Mouse (Mus musculus) brain, embryonic 18.5 days (tissue): Measurements from ENCODE around the gene Pax3.

Experiments
- DNase-seq: peaks from one replicate; pipeline ENCODE4 v3.0.0-alpha.2; 2012; ENCODE audit warnings: low read depth, low spot score

Pax3 gene

GRCm38 (mm10) chr1:78172334-78172733 lies 24.6 kb downstream of the Pax3 start:
- DNase-seq = no peak

GRCm38 (mm10) chr1:78171671-78172070 lies 25.3 kb downstream of the Pax3 start:
- DNase-seq = no peak

- DNase-seq = no peak
These were observed 26.2 kb downstream of the Pax3 start for GRCm38 (mm10) chr1:78170771-78171170.

GRCm38 (mm10) chr1:78168796-78169195 lies 28.1 kb downstream of the Pax3 start:
- no peak for DNase-seq

GRCm38 (mm10) chr1:78167577-78168286 lies 29.2 kb downstream of the Pax3 start:
- DNase-seq = no peak

GRCm38 (mm10) chr1:78161745-78162144 lies 35.2 kb downstream of the Pax3 start:
- DNase-seq = no peak

GRCm38 (mm10) chr1:78157930-78158329 lies 39.0 kb downstream of the Pax3 start:
- no peak for DNase-seq

- DNase-seq = no peak
These were observed 41.1 kb downstream of the Pax3 start for GRCm38 (mm10) chr1:78155796-78156195.

- no peak for DNase-seq
These were observed 48.8 kb downstream of the Pax3 start for GRCm38 (mm10) chr1:78148011-78148623.

- DNase-seq = no peak
These were observed 53.5 kb downstream of the Pax3 start for GRCm38 (mm10) chr1:78143403-78143802.

- DNase-seq = no peak
These were observed 54.0 kb downstream of the Pax3 start for GRCm38 (mm10) chr1:78142912-78143311.

GRCm38 (mm10) chr1:78141741-78142501 lies 55.0 kb downstream of the Pax3 start:
- no peak for DNase-seq

- DNase-seq = no peak
These were observed 55.6 kb downstream of the Pax3 start for GRCm38 (mm10) chr1:78141314-78141713.

- no peak for DNase-seq
These were observed 56.2 kb downstream of the Pax3 start for GRCm38 (mm10) chr1:78140505-78141303.

GRCm38 (mm10) chr1:78139287-78139686 lies 57.6 kb downstream of the Pax3 start:
- DNase-seq = no peak

- no peak for DNase-seq
These were observed 67.7 kb downstream of the Pax3 start for GRCm38 (mm10) chr1:78129267-78129666.

GRCm38 (mm10) chr1:78119899-78120560 lies 76.9 kb downstream of the Pax3 start:
- DNase-seq = no peak

- DNase-seq = no peak
These were observed 80.9 kb downstream of the Pax3 start for GRCm38 (mm10) chr1:78116046-78116445.

- DNase-seq = no peak
These were observed 86.6 kb downstream of the Pax3 start for GRCm38 (mm10) chr1:78110311-78110710.

- no peak for DNase-seq
These were observed 93.4 kb downstream of the Pax3 start for GRCm38 (mm10) chr1:78103511-78103910.

GRCm38 (mm10) chr1:78093619-78094018 lies 103.3 kb downstream of the Pax3 start:
- DNase-seq = no peak
